Mouse (Mus musculus): ENCODE data around the gene Mrap.

GRCm38 (mm10) chr16:90726600-90727227 is 11.3 kb upstream of the Mrap start:
- no peak for TF ChIP-seq CTCF (IDR thresholded peaks at IDR 0.05; ENCODE audit: low read depth, low read length)
- TF ChIP-seq POLR2A (IDR thresholded peaks at IDR 0.05; ENCODE audit: borderline replicate concordance, low read depth, low read length), result no peak
